Mouse (Mus musculus) CH12.LX (cell line): Measurements from ENCODE around the gene Rasal3. TPM values are rescaled to one million over a fixed set of nuclear protein-coding genes. Genes with fewer than 3 reads are reported as not detected.

Source experiments
- DNase-seq: peaks from one replicate; pipeline ENCODE4 v3.0.0-alpha.2; 2013; ENCODE audit errors: extremely low read depth
- H3K27ac ChIP-seq: 2 replicates; pipeline ENCODE4 v1.5.1; 2012; ENCODE audit warnings: low read depth, mild to moderate bottlenecking, control low read depth, moderate library complexity; ENCODE audit not compliant: insufficient read depth
- H3K27me3 ChIP-seq: replicated peaks from 2 replicates; pipeline ENCODE3; 2012; ENCODE audit warnings: inconsistent platforms
- H3K36me3 ChIP-seq, 2 experiments: replicated peaks in 1 of 2; 2 replicates each; pipeline versions ENCODE3 to v1.6.1; 2012; ENCODE audit warnings: inconsistent platforms in 1 of 2, low read length in 1 of 2, mild to moderate bottlenecking in 1 of 2, mixed read lengths in 1 of 2, moderate library complexity in 1 of 2; ENCODE audit not compliant: control insufficient read depth in 1 of 2, insufficient read depth in 1 of 2
- H3K4me1 ChIP-seq, 2 experiments: 2 replicates each; pipeline ENCODE4 v1.6.1; 2012; ENCODE audit warnings: inconsistent platforms in 1 of 2, moderate library complexity in 1 of 2; ENCODE audit not compliant: insufficient read depth in 2 of 2, control insufficient read depth in 1 of 2
- H3K4me2 ChIP-seq: 2 replicates; pipeline ENCODE4 v1.6.1; 2012; ENCODE audit warnings: low read depth, mild to moderate bottlenecking, control low read depth; ENCODE audit not compliant: poor library complexity, insufficient read depth, severe bottlenecking
- H3K4me3 ChIP-seq, 3 experiments: fragments of 150-350 bp in 1 of 3; sonication (generic) in 1 of 3; replicated peaks in 1 of 3; 2 replicates each; pipeline versions ENCODE3 to v1.5.1; 2011 to 2012; ENCODE audit warnings: low read depth in 2 of 3, low read length in 2 of 3, mild to moderate bottlenecking in 2 of 3, moderate library complexity in 2 of 3, control low read depth in 1 of 3, improper control_type of control experiment in 1 of 3, inconsistent platforms in 1 of 3, mixed read lengths in 1 of 3; ENCODE audit not compliant: poor library complexity in 1 of 3
- H3K79me2 ChIP-seq: replicated peaks from 2 replicates; pipeline ENCODE4 v1.6.1; 2012; ENCODE audit warnings: mild to moderate bottlenecking, moderate library complexity; ENCODE audit not compliant: control insufficient read depth, poor library complexity, insufficient read depth, severe bottlenecking; ENCODE audit errors: extremely low read depth
- H3K9ac ChIP-seq: 2 replicates; pipeline ENCODE4 v1.6.1; 2012; ENCODE audit warnings: low read depth, mild to moderate bottlenecking, control low read depth, moderate library complexity; ENCODE audit not compliant: insufficient read depth
- H3K9me3 ChIP-seq: replicated peaks from 2 replicates; pipeline ENCODE3; 2012; ENCODE audit warnings: low read length, inconsistent platforms, mixed read lengths
- CHD1 ChIP-seq: IDR thresholded peaks from 2 replicates; pipeline ENCODE4 v1.6.1; 2012; ENCODE audit warnings: low read depth, low read length, improper control_type of control experiment, inconsistent platforms
- E2F4 ChIP-seq: IDR thresholded peaks from 2 replicates; pipeline ENCODE4 v1.6.1; 2011; ENCODE audit warnings: low read depth, low read length, improper control_type of control experiment; ENCODE audit not compliant: insufficient replicate concordance
- ELF1 ChIP-seq: IDR thresholded peaks from 2 replicates; pipeline ENCODE4 v1.6.1; 2014; ENCODE audit warnings: low read depth, mild to moderate bottlenecking, inconsistent platforms, low read length, improper control_type of control experiment
- ETS1 ChIP-seq: conservative IDR thresholded peaks from 2 replicates; pipeline ENCODE4 v1.6.1; 2012; ENCODE audit warnings: low read depth, mild to moderate bottlenecking, inconsistent platforms, low read length, improper control_type of control experiment, moderate library complexity
- GABPA ChIP-seq: IDR thresholded peaks from 2 replicates; pipeline ENCODE4 v1.6.1; 2012; ENCODE audit warnings: low read depth, low read length, improper control_type of control experiment, inconsistent platforms; ENCODE audit not compliant: insufficient replicate concordance
- HCFC1 ChIP-seq: IDR thresholded peaks from 2 replicates; pipeline ENCODE4 v1.6.1; 2012; ENCODE audit warnings: low read depth, mild to moderate bottlenecking, inconsistent platforms, low read length, improper control_type of control experiment
- JUN ChIP-seq: IDR thresholded peaks from 2 replicates; pipeline ENCODE4 v1.6.1; 2011; ENCODE audit warnings: low read depth, mild to moderate bottlenecking, low read length, improper control_type of control experiment, moderate library complexity; ENCODE audit not compliant: insufficient read depth
- MAZ ChIP-seq: IDR thresholded peaks from 2 replicates; pipeline ENCODE4 v1.6.1; 2012; ENCODE audit warnings: low read depth, mild to moderate bottlenecking, inconsistent platforms, low read length, improper control_type of control experiment, moderate library complexity
- MXI1 ChIP-seq: IDR thresholded peaks from 2 replicates; pipeline ENCODE4 v1.6.1; 2011; ENCODE audit warnings: mild to moderate bottlenecking, low read depth, low read length, improper control_type of control experiment
- MYC ChIP-seq: IDR thresholded peaks from 2 replicates; pipeline ENCODE4 v1.6.1; 2011; ENCODE audit warnings: low read depth, mild to moderate bottlenecking, improper control_type of control experiment, low read length
- NELFE ChIP-seq: IDR thresholded peaks from 2 replicates; pipeline ENCODE4 v1.6.1; 2011; ENCODE audit warnings: low read depth, low read length, improper control_type of control experiment
- PAX5 ChIP-seq: IDR thresholded peaks from 2 replicates; pipeline ENCODE4 v1.6.1; 2012; ENCODE audit warnings: low read length, inconsistent platforms, mixed read lengths
- SIN3A ChIP-seq: IDR thresholded peaks from 2 replicates; pipeline ENCODE4 v1.6.1; 2012; ENCODE audit warnings: low read length, improper control_type of control experiment, inconsistent platforms
- SMC3 ChIP-seq: IDR thresholded peaks from 2 replicates; pipeline ENCODE4 v1.6.1; 2011; ENCODE audit warnings: low read depth, low read length, improper control_type of control experiment
- TCF12 ChIP-seq: IDR thresholded peaks from 2 replicates; pipeline ENCODE4 v1.6.1; 2014; ENCODE audit warnings: low read depth, mild to moderate bottlenecking, inconsistent platforms, low read length, improper control_type of control experiment
- UBTF ChIP-seq: IDR thresholded peaks from 2 replicates; pipeline ENCODE4 v1.6.1; 2012; ENCODE audit warnings: low read depth, mild to moderate bottlenecking, inconsistent platforms, low read length, improper control_type of control experiment, moderate library complexity
- USF2 ChIP-seq: conservative IDR thresholded peaks from 2 replicates; pipeline ENCODE4 v1.6.1; 2011; ENCODE audit warnings: low read depth, low read length, improper control_type of control experiment
- ZNF384 ChIP-seq: IDR thresholded peaks from 2 replicates; pipeline ENCODE4 v1.6.1; 2012; ENCODE audit warnings: low read depth, low read length, improper control_type of control experiment, inconsistent platforms
- dilution Hi-C: fragments of 300-500 bp; cut with MboI; formaldehyde crosslinking; loops from 2 replicates; pipeline ENCODE4 v1.14.3; 2020; ENCODE audit warnings: low sequenced_read_pairs; ENCODE audit not compliant: extremely low pct_unique_long_range_greater_than_20kb, extremely low pct_ligation_motif_present
- in situ Hi-C: fragments of 300-500 bp; cut with MboI; formaldehyde crosslinking; loops from 3 replicates; pipeline ENCODE4 v1.14.3; 2019; ENCODE audit warnings: low sequenced_read_pairs, low pct_ligation_motif_present, low pct_unique_long_range_greater_than_20kb, mixed read lengths
- polyA plus RNA-seq: library from polyadenylated mRNA; unstranded; fragments of >175 nt; gene quantifications from 2 replicates; pipeline ENCODE4 v1.2.1, GENCODE M21; 2012; ENCODE audit warnings: low read depth; ENCODE audit not compliant: insufficient read length
- total RNA-seq, 2 experiments: library from RNA; depleted of rRNA; stranded (reverse); fragments of 300-350 nt in 1 of 2; fragments of >200 nt in 1 of 2; gene quantifications; 2 replicates each; pipeline ENCODE4 v1.2.3; 2012 to 2014

Rasal3 gene
- total and polyA plus RNA-seq, 3 experiments: 18.1 to 83.2 (median 27.5) TPM

DNA sequence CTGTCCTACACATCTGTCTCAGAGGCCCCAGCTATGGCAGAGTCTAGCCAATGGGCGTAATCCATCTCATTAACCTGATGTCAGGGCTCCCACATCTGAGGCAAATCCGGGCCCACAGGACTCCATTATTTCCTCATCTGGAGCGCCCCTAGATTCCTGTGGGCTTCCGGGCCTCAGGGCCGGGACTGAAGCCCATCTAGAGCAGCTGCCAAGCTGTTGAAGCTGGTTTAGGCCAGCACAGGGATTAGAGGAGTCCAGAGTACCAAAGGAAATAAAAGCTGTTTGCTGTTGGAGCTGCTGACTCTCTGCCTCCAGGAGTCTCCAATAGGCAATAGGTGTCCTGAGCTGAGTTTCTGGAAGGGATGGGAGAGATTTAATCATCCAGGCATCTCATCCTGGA, 31.8 kb upstream of the Rasal3 start:
- H3K4me3 ChIP-seq: no peak overlapping the region
- H3K27me3 ChIP-seq: no peaks in the 10 kb centered on the region
- no peak overlapping the region for H3K27ac ChIP-seq
- no peak overlapping the region for H3K4me2 ChIP-seq
- no peaks in the 10 kb centered on the region for H3K9me3 ChIP-seq
- dilution Hi-C loops (no loop called here), in situ Hi-C loops (loop anchor here (5.0 kb wide), 1 partner anchor 93 kb away; no protein-coding TSS in a partner anchor)
- no peak for DNase-seq
- H3K79me2 ChIP-seq: no peaks in the 10 kb centered on the region
- peaks cover 0 to 2% of the 10 kb centered on the region in 2 experiments; a peak in 2 of 4 replicates for H3K4me1 ChIP-seq
- no peaks in the 10 kb centered on the region for H3K36me3 ChIP-seq
- TF ChIP-seq ELF1 (no peak), UBTF (no peak), TCF12 (no peak), PAX5 (no peak), USF2 (no peak), CHD1 (no peak), MAZ (no peak), E2F4 (no peak), JUN (no peak), SIN3A (no peak), ZNF384 (no peak), MYC (no peak), NELFE (no peak), SMC3 (no peak), GABPA (no peak), ETS1 (no peak), MXI1 (no peak)
- TF ChIP-seq, all 38 proteins: peak for 0
- H3K9ac ChIP-seq: no peak overlapping the region

DNA sequence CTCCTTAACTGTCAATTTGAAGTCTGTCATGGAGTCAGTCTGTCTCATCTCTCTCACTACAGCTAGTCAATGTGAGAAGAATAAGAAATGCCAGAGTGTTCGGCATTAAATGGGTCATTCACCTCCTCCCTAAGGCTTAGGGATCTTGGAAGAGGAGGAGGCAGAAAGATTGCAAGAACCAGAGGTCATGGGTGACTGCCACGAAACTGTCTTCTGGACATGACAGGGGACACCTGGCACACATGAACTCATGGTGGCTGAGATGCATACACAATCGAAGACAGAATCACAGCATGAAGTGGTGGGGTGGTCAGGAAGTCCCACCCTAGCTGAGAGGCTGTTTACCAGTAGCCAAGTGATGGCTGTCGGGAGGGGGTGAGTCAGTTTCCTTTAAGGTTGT, 30.9 kb upstream of the Rasal3 start:
- no peaks in the 10 kb centered on the region for H3K36me3 ChIP-seq
- dilution Hi-C loops (no loop called here), in situ Hi-C loops (no loop called here)
- no peaks in the 10 kb centered on the region for H3K79me2 ChIP-seq
- H3K9ac ChIP-seq: no peak overlapping the region
- no peak overlapping the region for H3K4me2 ChIP-seq
- H3K4me3 ChIP-seq: no peak overlapping the region
- peaks cover 0 to 5% of the 10 kb centered on the region in 2 experiments; a peak in 2 of 4 replicates for H3K4me1 ChIP-seq
- TF ChIP-seq HCFC1 (no peak), MAZ (no peak)
- no peak overlapping the region for H3K27ac ChIP-seq
- no peak for DNase-seq
- H3K27me3 ChIP-seq: no peaks in the 10 kb centered on the region
- H3K9me3 ChIP-seq: no peaks in the 10 kb centered on the region
